Mouse (Mus musculus): ENCODE measurements at regions not wholly inside any gene's neighbourhood (a gene's known extent, or its start where the extent isn't known, plus 50 kb on each side); places are given as distances from the start of the nearest gene placed in this dataset.

DNA sequence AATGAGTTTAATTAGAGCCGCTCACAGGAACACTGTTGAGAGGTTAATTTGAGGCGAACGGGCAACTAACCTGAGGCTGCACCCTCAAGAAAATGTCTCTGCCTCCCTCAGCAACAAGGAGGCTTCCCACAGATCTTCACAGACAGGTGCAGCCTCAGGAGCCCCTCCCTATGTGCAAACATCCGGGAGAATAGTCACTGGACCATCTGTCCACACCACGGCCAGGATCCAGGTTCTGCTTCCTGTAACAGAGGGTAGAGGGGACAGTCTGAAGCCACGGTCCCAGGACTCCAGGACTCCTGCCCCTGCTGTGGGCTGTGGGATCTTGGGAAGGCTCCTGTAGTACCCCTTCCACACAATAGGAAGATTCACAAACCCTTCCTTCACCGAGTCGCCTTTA, 134.1 kb upstream of the Gadl1 start:
- TF ChIP-seq CTCF (IDR thresholded peaks at IDR 0.05; ENCODE audit: control insufficient read depth, insufficient read depth, insufficient replicate concordance, low read depth, low read length), result no peak
- no peak for TF ChIP-seq POLR2A (IDR thresholded peaks at IDR 0.05; ENCODE audit: control insufficient read depth, low read depth, low read length)
